In the genomic region with DNA sequence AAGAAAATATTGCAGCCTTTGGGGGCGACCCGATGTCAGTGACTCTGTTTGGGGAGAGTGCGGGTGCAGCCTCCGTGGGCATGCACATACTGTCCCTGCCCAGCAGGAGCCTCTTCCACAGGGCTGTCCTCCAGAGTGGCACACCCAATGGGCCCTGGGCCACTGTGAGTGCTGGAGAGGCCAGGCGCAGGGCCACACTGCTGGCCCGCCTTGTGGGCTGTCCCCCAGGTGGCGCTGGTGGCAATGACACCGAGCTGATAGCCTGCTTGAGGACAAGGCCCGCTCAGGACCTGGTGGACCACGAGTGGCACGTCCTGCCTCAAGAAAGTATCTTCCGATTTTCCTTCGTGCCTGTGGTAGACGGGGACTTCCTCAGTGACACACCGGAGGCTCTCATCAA, we compare ENCODE assay signal across 7 mouse cellular contexts. TPM values are rescaled to one million over a fixed set of nuclear protein-coding genes. Genes with fewer than 3 reads are reported as not detected.
A peak's percentile ranks its signal among the peaks of the same experiment; 100 is the strongest.
DNase-seq lines count a peak whose midpoint lies in the region; ATAC-seq and TF ChIP-seq lines count a peak whose summit lies in the region.

No protein-coding gene starts in this region.

- H3K27ac ChIP-seq in spleen, adult 2 months (ENCODE audit: insufficient read depth, low read length) = peak overlapping the region; percentile 35; the same call in 1 of the 2 replicates

- no peak overlapping the region for H3K4me3 ChIP-seq in spleen, adult 2 months (ENCODE audit: extremely low read depth, insufficient read depth, insufficient read length)

- H3K27me3 ChIP-seq in spleen, adult 2 months (ENCODE audit: control insufficient read depth, insufficient read depth, low read length) = peaks cover 17% of the 10 kb centered on the region

- 0 out of 2 replicates have a peak, but pooled peaks cover 4% of the 10 kb centered on the region for H3K36me3 ChIP-seq in spleen, adult 2 months (ENCODE audit: control insufficient read depth, insufficient read depth, low read length)

- peaks cover 18% of the 10 kb centered on the region for H3K4me1 ChIP-seq in spleen, adult 2 months (ENCODE audit: control insufficient read depth, insufficient read depth, insufficient read length)

- peak; percentile 55; the same call in 1 of the 2 replicates for TF ChIP-seq CTCF in spleen, adult 2 months (IDR thresholded peaks at IDR 0.05; ENCODE audit: extremely low read depth, insufficient read depth, insufficient read length, insufficient replicate concordance)

- peak; percentile 48 for DNase-seq in urinary bladder, adult 2 months (ENCODE audit: low spot score)
- DNase-seq in urinary bladder, postnatal 10 days (ENCODE audit: low spot score) = no peak
- peak; percentile 71 for DNase-seq in cerebellum, adult 8-10 months
- peak; percentile 70 for DNase-seq in kidney, adult 9 months
- peak; percentile 85 for DNase-seq in lung, postnatal 36 days
- peak in 1 of 2 experiments; percentile 67 for DNase-seq in spleen, adult 2 months (ENCODE audit: low read depth in 1 of 2, low spot score in 2 of 2)

- TF ChIP-seq POLR2A in spleen, adult 2 months (IDR thresholded peaks at IDR 0.05; ENCODE audit: low read depth, low read length) = no peak

- WGBS in spleen, adult 2 months = 29% methylated on average over 15 of the region's 15 CpGs

- peak; percentile 23 for ATAC-seq in granulocyte monocyte progenitor cell, adult 5-6 weeks (replicated peaks; ENCODE audit: poor library complexity, severe bottlenecking)

RNA-seq across cellular contexts. Expression of gene Ache, which starts 3.4 kb away (rescaled TPM):
- polyA plus RNA-seq in urinary bladder, adult 2 months (2012; rRNA removed) = 0.87 and 1.1 TPM in 2 replicates
- total RNA-seq in granulocyte monocyte progenitor cell, adult 5-6 weeks (2014; fragmentation: Nextera tagmentation) = not detected in 2 replicates
- 0.04 and 0.10 TPM in 2 replicates for total RNA-seq in granulocyte monocyte progenitor cell, adult 5-6 weeks (2017)
- polyA plus RNA-seq in spleen, adult 2 months (2012; rRNA removed) = 23.1 and 24.1 TPM in 2 replicates

RNA-seq across cellular contexts. Expression of gene Ufsp1, which starts 3.8 kb away (rescaled TPM):
- polyA plus RNA-seq in urinary bladder, adult 2 months (2012; rRNA removed) = 8.2 and 9.0 TPM in 2 replicates
- 0.53 TPM in 1 of 2 replicates, not detected in the other for total RNA-seq in granulocyte monocyte progenitor cell, adult 5-6 weeks (2014; fragmentation: Nextera tagmentation)
- total RNA-seq in granulocyte monocyte progenitor cell, adult 5-6 weeks (2017) = 0.43 and 5.2 TPM in 2 replicates
- polyA plus RNA-seq in spleen, adult 2 months (2012; rRNA removed) = 10.3 and 11.1 TPM in 2 replicates

RNA-seq across cellular contexts. Expression of gene Srrt, which starts 16.8 kb away (rescaled TPM):
- 163 and 168 TPM in 2 replicates for polyA plus RNA-seq in urinary bladder, adult 2 months (2012; rRNA removed)
- 238 and 321 TPM in 2 replicates for total RNA-seq in granulocyte monocyte progenitor cell, adult 5-6 weeks (2014; fragmentation: Nextera tagmentation)
- 239 and 278 TPM in 2 replicates for total RNA-seq in granulocyte monocyte progenitor cell, adult 5-6 weeks (2017)
- 172 and 175 TPM in 2 replicates for polyA plus RNA-seq in spleen, adult 2 months (2012; rRNA removed)

RNA-seq across cellular contexts. Expression of gene Trip6, which starts 23.5 kb away (rescaled TPM):
- polyA plus RNA-seq in urinary bladder, adult 2 months (2012; rRNA removed) = 54.5 and 62.8 TPM in 2 replicates
- 9.4 and 9.9 TPM in 2 replicates for total RNA-seq in granulocyte monocyte progenitor cell, adult 5-6 weeks (2014; fragmentation: Nextera tagmentation)
- 2.9 and 5.6 TPM in 2 replicates for total RNA-seq in granulocyte monocyte progenitor cell, adult 5-6 weeks (2017)
- 19.8 and 20.6 TPM in 2 replicates for polyA plus RNA-seq in spleen, adult 2 months (2012; rRNA removed)

RNA-seq across cellular contexts. Expression of gene Slc12a9, which starts 42.7 kb away (rescaled TPM):
- polyA plus RNA-seq in urinary bladder, adult 2 months (2012; rRNA removed) = 16.6 and 17.1 TPM in 2 replicates
- total RNA-seq in granulocyte monocyte progenitor cell, adult 5-6 weeks (2014; fragmentation: Nextera tagmentation) = 16.3 and 26.3 TPM in 2 replicates
- total RNA-seq in granulocyte monocyte progenitor cell, adult 5-6 weeks (2017) = 6.5 and 6.6 TPM in 2 replicates
- polyA plus RNA-seq in spleen, adult 2 months (2012; rRNA removed) = 25.8 and 29.7 TPM in 2 replicates

Comparison
In these comparisons a context has a peak if more than half of its experiments do, and no peak if none do; other contexts are left out.
1. RNA of gene Ache, which starts 3.4 kb away (polyA plus RNA-seq): 23.1 to 24.1 TPM in spleen, adult 2 months; 0.87 to 1.1 TPM in urinary bladder, adult 2 months; every median in the first group is over 10 times any median in the second.